Mouse (Mus musculus): ENCODE data around the gene Dynlt1b.
"Not testable (repeated sequence)": the region's sequence is repeated elsewhere in the genome, so short reads cannot be mapped to it uniquely, and the experiment has no call there.

Gene Dynlt1b

GRCm38 (mm10) chr17:6467638-6468461 is 37.9 kb downstream of the Dynlt1b start:
- not testable (repeated sequence) for DNase-seq

DNA sequence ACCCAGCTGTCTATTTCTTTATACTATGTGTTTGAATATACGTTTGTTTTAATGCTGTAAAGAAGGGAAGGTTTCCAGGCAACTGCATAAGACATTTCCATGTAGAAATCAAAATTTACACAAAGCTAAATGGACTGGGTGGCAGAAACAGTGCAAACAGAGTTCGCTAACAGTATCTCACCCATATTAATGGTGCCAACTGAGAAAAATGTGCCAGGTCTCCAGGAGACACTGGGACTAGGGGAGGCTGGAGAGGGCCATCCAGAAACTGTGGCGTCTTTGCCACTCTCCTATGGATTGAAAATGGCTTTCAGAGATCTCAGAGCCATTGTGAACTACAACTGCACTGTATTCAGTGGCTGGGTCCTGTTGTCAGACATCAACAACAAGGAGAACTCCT is 40.1 kb downstream of the Dynlt1b start:
- DNase-seq: not testable (repeated sequence)

- not testable (repeated sequence) for DNase-seq
Observed at GRCm38 (mm10) chr17:6470671-6471070, 40.8 kb downstream of the Dynlt1b start.

- DNase-seq: not testable (repeated sequence)
Observed at GRCm38 (mm10) chr17:6475270-6475669, 45.4 kb downstream of the Dynlt1b start.

GRCm38 (mm10) chr17:6475913-6476312 is 46.0 kb downstream of the Dynlt1b start:
- not testable (repeated sequence) for DNase-seq

DNA sequence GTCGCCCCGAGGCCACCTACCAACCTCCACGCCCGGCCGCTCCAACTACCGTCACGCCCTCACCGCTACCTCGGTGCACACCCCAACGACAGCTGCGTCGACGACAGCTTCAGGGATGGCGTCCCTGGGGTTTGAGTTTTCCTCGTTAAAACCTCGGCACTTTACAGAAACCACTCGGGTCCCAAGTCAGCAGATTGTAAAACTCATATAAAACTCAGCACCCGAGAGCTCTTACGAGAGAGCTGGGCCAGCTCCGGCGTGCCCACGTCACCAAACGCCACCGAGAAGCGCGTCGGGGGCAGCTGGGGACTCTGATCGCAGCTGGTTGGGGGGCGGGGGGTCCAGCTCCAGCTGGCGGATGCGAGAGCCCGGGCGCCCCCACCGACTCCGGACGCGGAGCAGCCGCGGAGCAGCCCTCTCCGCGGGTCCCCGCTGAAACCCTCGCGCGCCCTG is 46.6 kb downstream of the Dynlt1b start:
- not testable (repeated sequence) for DNase-seq

GRCm38 (mm10) chr17:6477026-6477425 is 47.1 kb downstream of the Dynlt1b start:
- not testable (repeated sequence) for DNase-seq

DNA sequence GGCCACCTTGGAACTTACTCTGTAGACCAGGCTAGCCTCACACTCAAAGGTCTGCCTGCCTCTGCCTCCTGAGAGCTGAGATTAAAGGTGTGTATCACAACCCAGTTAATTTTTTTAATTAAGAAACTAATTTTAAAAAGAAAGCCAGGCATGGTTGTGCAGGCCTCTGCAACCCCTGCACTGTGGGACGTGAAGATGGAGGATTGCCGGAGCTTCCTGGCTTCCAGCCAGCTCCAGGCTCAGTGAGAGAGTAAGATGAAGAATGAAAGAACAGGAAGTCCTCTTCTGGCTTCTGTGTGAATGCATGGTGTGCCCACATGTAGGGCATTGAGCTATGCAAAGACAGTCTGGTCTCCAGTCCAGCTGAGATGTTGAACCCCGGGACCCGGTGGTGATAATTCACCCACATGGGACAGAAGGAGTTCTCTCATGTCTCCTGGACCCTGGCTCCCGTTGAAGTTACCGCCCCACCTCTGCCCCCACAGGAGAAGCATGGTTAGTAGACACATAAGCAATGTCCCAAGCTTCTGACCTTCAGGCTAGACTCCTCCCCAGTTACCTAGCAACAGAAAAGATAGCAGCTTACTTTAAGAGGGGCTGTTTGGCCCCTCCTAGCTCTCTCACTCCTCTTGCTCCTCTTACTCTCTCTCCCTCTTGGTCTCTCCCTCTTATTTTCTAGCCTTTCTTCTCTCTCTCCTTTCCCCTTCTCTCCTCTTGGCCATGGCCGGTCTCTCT is 51.1 kb downstream of the Dynlt1b start:
- DNase-seq: not testable (repeated sequence)

DNA sequence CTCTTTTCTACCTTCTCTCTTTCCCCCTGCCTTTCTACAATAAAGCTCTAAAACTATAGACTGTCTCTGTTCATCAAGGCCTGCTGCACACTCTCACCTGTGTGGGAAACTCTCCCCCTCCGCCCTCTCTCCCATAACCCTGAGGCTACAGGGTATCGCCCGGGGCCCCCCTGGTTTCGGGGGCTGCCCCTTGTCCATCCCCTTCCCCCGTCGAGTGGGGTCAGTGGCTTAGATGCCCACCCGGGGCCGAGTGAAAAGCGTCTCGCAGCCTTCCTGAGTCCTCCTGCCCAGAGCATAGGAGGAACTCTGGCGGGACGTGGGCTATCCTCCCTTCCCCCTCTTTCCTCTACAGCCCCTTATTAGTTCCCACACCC is 51.7 kb downstream of the Dynlt1b start:
- not testable (repeated sequence) for DNase-seq

DNA sequence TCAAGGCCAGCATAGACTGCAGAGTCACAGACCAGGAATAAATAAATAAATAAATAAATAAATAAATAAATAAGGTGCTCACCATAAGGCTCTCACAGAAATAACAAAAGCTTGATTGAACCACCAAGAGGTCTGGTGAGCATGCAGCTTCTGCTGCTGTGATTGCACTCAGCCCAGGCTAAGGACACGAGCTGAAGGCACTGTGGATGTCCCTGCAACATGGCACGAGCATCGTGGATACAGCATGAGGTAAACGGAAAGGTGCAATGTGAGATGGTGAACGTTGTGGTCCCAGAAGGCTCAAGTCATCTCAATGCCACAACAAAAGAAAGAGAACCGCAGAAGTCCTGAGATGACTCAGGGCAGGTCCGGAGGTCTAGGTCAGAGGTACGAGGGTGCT is 52.3 kb downstream of the Dynlt1b start:
- DNase-seq: not testable (repeated sequence)

Measured in kidney, adult 11 months (tissue).